19 mouse cellular contexts compared by ENCODE assay signal in the genomic region with DNA sequence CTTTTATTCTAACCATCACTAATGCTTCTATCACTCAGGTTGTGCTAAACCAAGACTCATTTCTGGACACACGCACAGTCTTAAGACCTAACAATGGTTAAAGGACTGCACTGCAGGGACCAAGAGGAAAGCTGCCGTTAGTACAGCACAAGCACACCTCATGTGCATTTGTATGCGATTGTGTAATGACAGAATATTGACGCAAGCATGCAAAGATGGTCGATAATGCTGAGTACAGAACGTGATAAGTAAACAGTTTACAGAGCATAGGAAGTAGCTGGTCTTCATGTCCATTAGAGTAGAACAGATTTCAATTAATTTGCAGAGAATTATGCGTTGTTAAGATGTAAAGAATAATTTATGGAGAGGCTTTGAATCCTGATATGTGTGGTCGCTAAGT.
"Had no signal": no experiment of that assay in that cellular context is flagged by ENCODE, and none has a peak within 500 bp of the region (broad histone marks: within the 10 kb centered on the region; RNA-seq: fewer than 3 reads in every experiment).

No protein-coding gene starts in this region.

- H3K4me3 ChIP-seq: midbrain, embryonic 10.5 days; midbrain, embryonic 12.5 days; myocyte; neural tube, embryonic 13.5 days; neural tube, embryonic 15.5 days had no signal

- H3K4me2 ChIP-seq: lung, embryonic 14.5 days; midbrain, embryonic 12.5 days; neural tube, embryonic 13.5 days; neural tube, embryonic 15.5 days had no signal

- H3K36me3 ChIP-seq: midbrain, embryonic 12.5 days; neural tube, embryonic 15.5 days had no signal

- H3K9ac ChIP-seq: lung, embryonic 14.5 days; midbrain, embryonic 12.5 days; neural tube, embryonic 13.5 days; neural tube, embryonic 15.5 days had no signal

- ATAC-seq: midbrain, embryonic 16.5 days had no signal

- H3K4me1 ChIP-seq: midbrain, embryonic 10.5 days; midbrain, embryonic 12.5 days; neural tube, embryonic 13.5 days; neural tube, embryonic 15.5 days had no signal

- H3K9me3 ChIP-seq: midbrain, embryonic 10.5 days; midbrain, embryonic 12.5 days; neural tube, embryonic 13.5 days; neural tube, embryonic 15.5 days had no signal

- H3K27ac ChIP-seq: midbrain, embryonic 10.5 days; midbrain, embryonic 12.5 days; neural tube, embryonic 13.5 days; neural tube, embryonic 15.5 days had no signal

- DNase-seq: lung, adult 18-20 months; lung, embryonic 14.5 days; lung, postnatal 10 days; lung, postnatal 4 days; midbrain, embryonic 14.5 days; retina, postnatal 1 day; right cerebral cortex, adult 18-20 months; right cerebral cortex, postnatal 25 days; right cerebral cortex, postnatal 4 days; spleen, adult 18-20 months; thymus, adult 18-20 months; thymus, postnatal 14 days; thymus, postnatal 36 days had no signal

- H3K27me3 ChIP-seq: midbrain, embryonic 12.5 days; neural tube, embryonic 13.5 days; neural tube, embryonic 15.5 days had no signal
